Mouse (Mus musculus) MEL (cell line): ENCODE measurements around the gene H2-M5. TPM values are rescaled to one million over a fixed set of nuclear protein-coding genes. Genes with fewer than 3 reads are reported as not detected.
A peak's percentile ranks its signal among the peaks of the same experiment; 100 is the strongest.

Experiments
- DNase-seq: peaks from one replicate; pipeline ENCODE4 v3.0.0; 2011; ENCODE audit warnings: low read depth, low spot score
- H3K27ac ChIP-seq: 2 replicates; pipeline ENCODE4 v1.5.1; 2012; ENCODE audit warnings: low read depth, mild to moderate bottlenecking, control low read depth, low read length, moderate library complexity; ENCODE audit not compliant: control insufficient read depth
- H3K27me3 ChIP-seq, 2 experiments: fragments of 150-350 bp in 1 of 2; sonication (generic) in 1 of 2; 2 replicates each; pipeline ENCODE4 v1.6.1; 2012; ENCODE audit warnings: low read length in 2 of 2, mild to moderate bottlenecking in 2 of 2, improper control_type of control experiment in 1 of 2, moderate library complexity in 1 of 2; ENCODE audit not compliant: insufficient read depth in 2 of 2, control insufficient read depth in 1 of 2
- H3K36me3 ChIP-seq, 2 experiments: 2 replicates each; pipeline ENCODE4 v1.6.1; 2012 to 2014; ENCODE audit warnings: low read length in 2 of 2, improper control_type of control experiment in 1 of 2, inconsistent platforms in 1 of 2, mild to moderate bottlenecking in 1 of 2; ENCODE audit not compliant: insufficient read depth in 2 of 2, control insufficient read depth in 1 of 2
- H3K4me1 ChIP-seq, 2 experiments: fragments of 150-350 bp in 1 of 2; sonication (generic) in 1 of 2; 2 replicates each; pipeline ENCODE4 v1.6.1; 2012; ENCODE audit warnings: low read length in 2 of 2, improper control_type of control experiment in 1 of 2, mild to moderate bottlenecking in 1 of 2; ENCODE audit not compliant: insufficient read depth in 2 of 2, control insufficient read depth in 1 of 2
- H3K4me3 ChIP-seq, 2 experiments: fragments of 150-350 bp in 1 of 2; sonication (generic) in 1 of 2; 2 replicates each; pipeline ENCODE4 v1.5.1; 2012; ENCODE audit warnings: low read depth in 2 of 2, low read length in 2 of 2, mild to moderate bottlenecking in 2 of 2, moderate library complexity in 2 of 2, control low read depth in 1 of 2, improper control_type of control experiment in 1 of 2; ENCODE audit not compliant: control insufficient read depth in 1 of 2, insufficient read depth in 1 of 2
- H3K79me2 ChIP-seq: 2 replicates; pipeline ENCODE4 v1.6.1; 2012; ENCODE audit warnings: mild to moderate bottlenecking, low read length, moderate library complexity; ENCODE audit not compliant: control insufficient read depth, poor library complexity, insufficient read depth
- H3K9ac ChIP-seq: 2 replicates; pipeline ENCODE4 v1.6.1; 2012; ENCODE audit warnings: low read depth, mild to moderate bottlenecking, control low read depth, low read length, moderate library complexity; ENCODE audit not compliant: control insufficient read depth, poor library complexity, severe bottlenecking
- H3K9me3 ChIP-seq: fragments of 150-350 bp; sonication (generic); replicated peaks from 2 replicates; pipeline ENCODE4 v1.6.1; 2012; ENCODE audit warnings: mild to moderate bottlenecking, low read length, improper control_type of control experiment, moderate library complexity; ENCODE audit not compliant: insufficient read depth
- BHLHE40 ChIP-seq: IDR thresholded peaks from 2 replicates; pipeline ENCODE4 v1.6.1; 2012; ENCODE audit warnings: low read depth, mild to moderate bottlenecking, inconsistent platforms, low read length, improper control_type of control experiment, borderline replicate concordance
- CHD1 ChIP-seq: IDR thresholded peaks from 2 replicates; pipeline ENCODE4 v1.6.1; 2012; ENCODE audit warnings: low read depth, mild to moderate bottlenecking, inconsistent platforms, low read length, improper control_type of control experiment
- CHD2 ChIP-seq: IDR thresholded peaks from 2 replicates; pipeline ENCODE4 v1.6.1; 2011; ENCODE audit warnings: low read length, improper control_type of control experiment
- CTCF ChIP-seq, 3 experiments: IDR thresholded peaks in 2 of 3; conservative IDR thresholded peaks in 1 of 3; 2 replicates each; pipeline ENCODE4 v1.5.1; 2011 to 2012; ENCODE audit warnings: low read length in 3 of 3, low read depth in 2 of 3, mild to moderate bottlenecking in 2 of 3, improper control_type of control experiment in 1 of 3, inconsistent platforms in 1 of 3, mixed read lengths in 1 of 3, moderate library complexity in 1 of 3; ENCODE audit not compliant: control insufficient read depth in 1 of 3, insufficient read depth in 1 of 3, poor library complexity in 1 of 3, severe bottlenecking in 1 of 3
- E2F4 ChIP-seq: IDR thresholded peaks from 2 replicates; pipeline ENCODE4 v1.6.1; 2011; ENCODE audit warnings: low read depth, low read length, improper control_type of control experiment, borderline replicate concordance
- ELF1 ChIP-seq: IDR thresholded peaks from 2 replicates; pipeline ENCODE4 v1.6.1; 2014; ENCODE audit warnings: low read depth, mild to moderate bottlenecking, inconsistent platforms, low read length, improper control_type of control experiment, moderate library complexity
- EP300 ChIP-seq, 2 experiments: IDR thresholded peaks; 2 replicates each; pipeline ENCODE4 v1.6.1; 2011; ENCODE audit warnings: improper control_type of control experiment in 2 of 2, low read length in 2 of 2, low read depth in 1 of 2, mild to moderate bottlenecking in 1 of 2
- ETS1 ChIP-seq: IDR thresholded peaks from 2 replicates; pipeline ENCODE4 v1.6.1; 2012; ENCODE audit warnings: low read depth, mild to moderate bottlenecking, inconsistent platforms, low read length, improper control_type of control experiment, moderate library complexity
- GABPA ChIP-seq: IDR thresholded peaks from 2 replicates; pipeline ENCODE4 v1.6.1; 2012; ENCODE audit warnings: low read depth, mild to moderate bottlenecking, inconsistent platforms, low read length, improper control_type of control experiment, moderate library complexity
- GATA1 ChIP-seq: IDR thresholded peaks from 2 replicates; pipeline ENCODE4 v1.6.1; 2011; ENCODE audit warnings: low read depth, low read length, improper control_type of control experiment
- HCFC1 ChIP-seq: IDR thresholded peaks from 2 replicates; pipeline ENCODE4 v1.6.1; 2012; ENCODE audit warnings: low read depth, mild to moderate bottlenecking, inconsistent platforms, low read length, improper control_type of control experiment, moderate library complexity
- KAT2A ChIP-seq: conservative IDR thresholded peaks from 2 replicates; pipeline ENCODE4 v1.6.1; 2012; ENCODE audit warnings: low read depth, low read length, improper control_type of control experiment, inconsistent platforms
- MAFK ChIP-seq: IDR thresholded peaks from 2 replicates; pipeline ENCODE4 v1.6.1; 2011; ENCODE audit warnings: low read depth, mild to moderate bottlenecking, low read length, improper control_type of control experiment, borderline replicate concordance
- MAZ ChIP-seq: IDR thresholded peaks from 2 replicates; pipeline ENCODE4 v1.6.1; 2012; ENCODE audit warnings: low read depth, mild to moderate bottlenecking, inconsistent platforms, low read length, improper control_type of control experiment
- MEF2A ChIP-seq: IDR thresholded peaks from 2 replicates; pipeline ENCODE4 v1.6.1; 2014; ENCODE audit warnings: low read depth, mild to moderate bottlenecking, inconsistent platforms, low read length, improper control_type of control experiment; ENCODE audit not compliant: poor library complexity, insufficient replicate concordance, severe bottlenecking; ENCODE audit errors: extremely low read depth
- MXI1 ChIP-seq: IDR thresholded peaks from 2 replicates; pipeline ENCODE4 v1.6.1; 2011; ENCODE audit warnings: mild to moderate bottlenecking, low read depth, low read length, improper control_type of control experiment
- MYB ChIP-seq: IDR thresholded peaks from 2 replicates; pipeline ENCODE4 v1.6.1; 2011; ENCODE audit warnings: mild to moderate bottlenecking, low read depth, low read length, improper control_type of control experiment
- NELFE ChIP-seq: IDR thresholded peaks from 2 replicates; pipeline ENCODE4 v1.6.1; 2011; ENCODE audit warnings: low read depth, low read length, improper control_type of control experiment
- NRF1 ChIP-seq: IDR thresholded peaks from 2 replicates; pipeline ENCODE4 v1.6.1; 2014; ENCODE audit warnings: low read depth, mild to moderate bottlenecking, inconsistent platforms, low read length, improper control_type of control experiment, moderate library complexity; ENCODE audit not compliant: poor library complexity, insufficient read depth, severe bottlenecking
- POLR2A ChIP-seq, 2 experiments: IDR thresholded peaks; 2 replicates each; pipeline ENCODE4 v1.6.1; 2011 to 2012; ENCODE audit warnings: low read length in 2 of 2, mild to moderate bottlenecking in 2 of 2, control low read depth in 1 of 2, improper control_type of control experiment in 1 of 2, low read depth in 1 of 2, moderate library complexity in 1 of 2; ENCODE audit not compliant: control insufficient read depth in 1 of 2, insufficient read depth in 1 of 2, poor library complexity in 1 of 2
- POLR2AphosphoS2 ChIP-seq: IDR thresholded peaks from 2 replicates; pipeline ENCODE4 v1.6.1; 2011; ENCODE audit warnings: low read length, improper control_type of control experiment
- POLR2AphosphoS5 ChIP-seq: IDR thresholded peaks from 2 replicates; pipeline ENCODE4 v1.6.1; 2012; ENCODE audit warnings: low read depth, borderline replicate concordance, mild to moderate bottlenecking, inconsistent platforms, low read length, moderate library complexity, mixed read lengths
- RAD21 ChIP-seq: IDR thresholded peaks from 2 replicates; pipeline ENCODE4 v1.6.1; 2011; ENCODE audit warnings: mild to moderate bottlenecking, low read depth, low read length, improper control_type of control experiment
- RCOR1 ChIP-seq: IDR thresholded peaks from 2 replicates; pipeline ENCODE4 v1.6.1; 2012; ENCODE audit warnings: low read depth, mild to moderate bottlenecking, inconsistent platforms, low read length, improper control_type of control experiment
- SIN3A ChIP-seq: IDR thresholded peaks from 2 replicates; pipeline ENCODE4 v1.6.1; 2012; ENCODE audit warnings: low read length, improper control_type of control experiment, inconsistent platforms
- SMC3 ChIP-seq: IDR thresholded peaks from 2 replicates; pipeline ENCODE4 v1.6.1; 2011; ENCODE audit warnings: low read depth, low read length, improper control_type of control experiment
- TAL1 ChIP-seq: IDR thresholded peaks from 2 replicates; pipeline ENCODE4 v1.6.1; 2012; ENCODE audit warnings: mild to moderate bottlenecking, inconsistent platforms, low read length, moderate library complexity, mixed read lengths
- TBP ChIP-seq: IDR thresholded peaks from 2 replicates; pipeline ENCODE4 v1.8.0; 2011; ENCODE audit warnings: low read depth, low read length, improper control_type of control experiment
- TCF12 ChIP-seq: IDR thresholded peaks from 2 replicates; pipeline ENCODE4 v1.6.1; 2014; ENCODE audit warnings: low read depth, mild to moderate bottlenecking, inconsistent platforms, low read length, improper control_type of control experiment, moderate library complexity
- UBTF ChIP-seq: IDR thresholded peaks from 2 replicates; pipeline ENCODE4 v1.6.1; 2012; ENCODE audit warnings: low read depth, mild to moderate bottlenecking, inconsistent platforms, low read length, improper control_type of control experiment, moderate library complexity, borderline replicate concordance; ENCODE audit not compliant: insufficient read depth
- USF1 ChIP-seq: IDR thresholded peaks from 2 replicates; pipeline ENCODE4 v1.6.1; 2014; ENCODE audit warnings: low read depth, mild to moderate bottlenecking, inconsistent platforms, low read length, improper control_type of control experiment, moderate library complexity
- ZC3H11A ChIP-seq: IDR thresholded peaks from 2 replicates; pipeline ENCODE4 v1.6.1; 2012; ENCODE audit warnings: low read depth, mild to moderate bottlenecking, inconsistent platforms, low read length, improper control_type of control experiment
- ZKSCAN1 ChIP-seq: IDR thresholded peaks from 2 replicates; pipeline ENCODE4 v1.6.1; 2012; ENCODE audit warnings: low read depth, mild to moderate bottlenecking, inconsistent platforms, low read length, improper control_type of control experiment, moderate library complexity
- ZMIZ1 ChIP-seq: IDR thresholded peaks from 2 replicates; pipeline ENCODE4 v1.6.1; 2012; ENCODE audit warnings: low read depth, mild to moderate bottlenecking, inconsistent platforms, low read length, improper control_type of control experiment, moderate library complexity
- ZNF384 ChIP-seq: IDR thresholded peaks from 2 replicates; pipeline ENCODE4 v1.6.1; 2012; ENCODE audit warnings: low read depth, mild to moderate bottlenecking, inconsistent platforms, low read length, improper control_type of control experiment
- polyA plus RNA-seq, 2 experiments: library from polyadenylated mRNA; stranded (reverse) in 1 of 2; unstranded in 1 of 2; fragments of >175 nt in 1 of 2; fragments of >200 nt in 1 of 2; gene quantifications; 2 replicates each; pipeline versions ENCODE4 v1.2.1 to v1.2.4; 2012; ENCODE audit warnings: low replicate concordance in 2 of 2, low read depth in 1 of 2; ENCODE audit not compliant: insufficient read length in 2 of 2, insufficient read depth in 1 of 2, missing spikeins in 1 of 2
- total RNA-seq: library from RNA; depleted of rRNA; stranded (reverse); fragments of 300-350 nt; gene quantifications from 2 replicates; pipeline ENCODE4 v1.2.3, GENCODE M21; 2012

The H2-M5 gene
- total and polyA plus RNA-seq, 3 experiments: not detected

GRCm38 (mm10) chr17:36950981-36951947 lies 38.1 kb downstream of the H2-M5 start, which contains the start of gene Ppp1r11:
Ppp1r11 (minus strand) TSS chr17:36951741.
- no peaks in the 10 kb centered on the region for H3K9me3 ChIP-seq
- peaks cover 0 to 9% of the 10 kb centered on the region in 2 experiments; a peak in 2 of 4 replicates for H3K36me3 ChIP-seq
- peak within 1 kb of the TSS; percentile 76 for H3K9ac ChIP-seq
- TF ChIP-seq EP300 (IDR thresholded peaks at IDR 0.05; ENCODE audit: low read depth in 1 of 2, low read length in 2 of 2): peak in 1 of 2 experiments; percentile 42; a peak in 1 of 4 replicates
- no peak for TF ChIP-seq ZC3H11A
- peak; percentile 73 for TF ChIP-seq NELFE
- peak; percentile 72; the same call in 1 of the 2 replicates for TF ChIP-seq MAZ
- TF ChIP-seq TCF12: peak; percentile 47
- no peak for TF ChIP-seq GABPA
- no peak for TF ChIP-seq E2F4
- TF ChIP-seq HCFC1: peak; percentile 95
- TF ChIP-seq UBTF: no peak
- TF ChIP-seq SIN3A: peak; percentile 87
- no peak for TF ChIP-seq CHD1
- TF ChIP-seq GATA1: no peak
- peak; percentile 60; the same call in 1 of the 2 replicates for TF ChIP-seq MYB
- TF ChIP-seq POLR2A (IDR thresholded peaks at IDR 0.05; ENCODE audit: control insufficient read depth in 1 of 2, insufficient read depth in 1 of 2, low read depth in 1 of 2, low read length in 2 of 2, poor library complexity in 1 of 2): peak; percentile 50 to 87; a peak in 3 of 4 replicates
- TF ChIP-seq MEF2A: no peak
- no peak for TF ChIP-seq TAL1
- no peak for TF ChIP-seq SMC3
- TF ChIP-seq RCOR1: peak; percentile 19
- TF ChIP-seq TBP: peak; percentile 78; the same call in 1 of the 2 replicates
- TF ChIP-seq ETS1: peak; percentile 77
- TF ChIP-seq CTCF (IDR thresholded peaks at IDR 0.05 in 2 of 3, conservative IDR thresholded peaks at IDR 0.05 in 1 of 3; ENCODE audit: control insufficient read depth in 1 of 3, insufficient read depth in 1 of 3, low read depth in 2 of 3, low read length in 3 of 3, poor library complexity in 1 of 3, severe bottlenecking in 1 of 3): no peak
- no peak for TF ChIP-seq BHLHE40
- no peak for TF ChIP-seq ZNF384
- TF ChIP-seq ELF1: peak; percentile 96
- peak; percentile 78; the same call in 1 of the 2 replicates for TF ChIP-seq POLR2AphosphoS2
- peak; percentile 60; the same call in 1 of the 2 replicates for TF ChIP-seq KAT2A
- TF ChIP-seq MXI1: no peak; the same call in 1 of the 2 replicates
- TF ChIP-seq POLR2AphosphoS5: no peak
- no peak for TF ChIP-seq MAFK
- TF ChIP-seq RAD21: no peak
- no peak for TF ChIP-seq ZKSCAN1
- peak; percentile 81 for TF ChIP-seq NRF1
- no peak for TF ChIP-seq CHD2
- TF ChIP-seq USF1: no peak
- TF ChIP-seq ZMIZ1: no peak

More at GRCm38 (mm10) chr17:36950981-36951947, 38.1 kb downstream of the H2-M5 start, which contains the start of gene Ppp1r11:
- no peaks in the 10 kb centered on the region for H3K27me3 ChIP-seq
- H3K4me1 ChIP-seq: no peaks in the 10 kb centered on the region
- peak within 1 kb of the TSS; percentile 40 for H3K27ac ChIP-seq
- H3K4me3 ChIP-seq: peak within 1 kb of the TSS; percentile 77 to 87
- H3K79me2 ChIP-seq: peaks cover 15% of the 10 kb centered on the region
- DNase-seq: peak; percentile 99
